Mouse (Mus musculus): ENCODE data around the gene Ankrd12. TPM values are rescaled to one million over a fixed set of nuclear protein-coding genes. Genes with fewer than 3 reads are reported as not detected.

Ankrd12 gene
- total RNA-seq (2021) (10 to 100 TPM; 18.7 to 22.2 TPM), polyA plus RNA-seq (2012; rRNA removed) (2.6 and 7.1 TPM in 2 replicates)
- long read RNA-seq, partial matches to known transcripts = 0 of 3 reads
- long read RNA-seq, other reads (novel, unspliced or antisense) = 2 of 3 reads

DNA sequence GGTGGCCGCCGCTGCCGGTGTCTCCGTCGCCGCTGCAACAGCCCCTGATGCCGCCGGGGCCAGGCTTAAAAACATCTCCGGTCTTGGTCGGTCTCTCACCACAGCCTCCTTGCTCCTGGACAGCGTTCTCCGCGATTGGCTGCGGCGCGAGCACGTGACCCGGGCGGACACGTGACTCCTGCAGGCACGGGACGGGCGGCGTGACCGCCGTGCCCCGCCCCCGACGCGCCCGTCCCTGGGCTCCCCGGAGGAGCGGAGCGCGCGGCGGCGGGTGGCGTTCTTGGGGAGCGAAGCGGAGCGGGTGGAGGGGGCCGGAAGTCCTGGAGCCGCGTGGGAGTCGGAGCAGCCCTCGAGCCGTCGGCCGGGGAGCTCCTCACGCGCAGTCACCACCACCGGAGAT lies at the start of gene Ankrd12:
TSS of gene Ankrd12 (minus strand) at position 156 of the 400 bp plus-strand sequence.
- no peaks in the 10 kb centered on the region for H3K27me3 ChIP-seq (ENCODE audit: control insufficient read depth, insufficient read depth, low read length)
- peaks cover 7% of the 10 kb centered on the region for H3K36me3 ChIP-seq (ENCODE audit: control insufficient read depth, insufficient read depth, low read length)
- intact Hi-C loops (cut with DNase I) = loop anchor here (1.0 kb wide), 1 partner anchor 24 kb away; the partner anchor contains the start of gene Ndufv2
- peak within 1 kb of the TSS; percentile 89 for H3K9ac ChIP-seq (ENCODE audit: low read depth, low read length)
- 0 out of 2 replicates have a peak, but pooled peaks cover 2% of the 10 kb centered on the region for H3K79me2 ChIP-seq (replicated peaks; ENCODE audit: control insufficient read depth, insufficient read depth, low read length)
- H3K4me1 ChIP-seq (ENCODE audit: control insufficient read depth, insufficient read depth, low read length) = peaks cover 6% of the 10 kb centered on the region
- TF ChIP-seq POLR2A (IDR thresholded peaks at IDR 0.05; ENCODE audit: insufficient read depth, low read depth, low read length) (peak; percentile 69), CTCF (IDR thresholded peaks at IDR 0.05) (no peak), EP300 (IDR thresholded peaks at IDR 0.05; ENCODE audit: insufficient read depth, low read depth, low read length) (0 out of 2 replicates have a peak, but pooled peaks have one; percentile 28)
- 3% methylated on average over 53 of the region's 53 CpGs for WGBS
- H3K27ac ChIP-seq = peak within 1 kb of the TSS; percentile 92
- peak within 1 kb of the TSS; percentile 93 for H3K4me3 ChIP-seq
- DNase-seq = peak; percentile 97 to 98

DNA sequence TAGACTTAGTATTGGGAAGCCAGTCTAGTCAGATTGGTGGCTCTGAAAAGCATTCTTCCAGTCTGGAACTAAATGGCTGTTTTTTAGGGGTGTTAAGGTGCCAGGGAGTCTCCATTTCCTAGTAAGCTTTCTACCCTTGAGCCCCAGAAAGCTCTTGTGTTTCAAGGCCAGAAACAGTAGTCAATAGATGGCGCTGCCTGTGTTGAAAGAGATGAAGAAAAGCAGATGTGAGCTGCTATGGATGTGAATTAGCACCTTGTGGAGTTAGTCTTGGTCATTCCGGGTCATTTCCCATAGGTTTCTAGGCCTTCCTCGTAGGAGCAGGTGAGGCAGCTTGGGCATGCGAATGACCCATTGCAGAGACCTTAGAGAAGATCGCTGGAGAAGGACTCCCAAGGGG lies 48.3 kb upstream of the Ankrd12 start:
- intact Hi-C loops (cut with DNase I) = no loop called here
- H3K36me3 ChIP-seq (ENCODE audit: control insufficient read depth, insufficient read depth, low read length) = no peaks in the 10 kb centered on the region
- no peaks in the 10 kb centered on the region for H3K27me3 ChIP-seq (ENCODE audit: control insufficient read depth, insufficient read depth, low read length)
- WGBS = 75% methylated on average over 5 of the region's 5 CpGs
- no peak overlapping the region for H3K9ac ChIP-seq (ENCODE audit: low read depth, low read length)
- H3K4me3 ChIP-seq = no peak overlapping the region
- TF ChIP-seq EP300 (IDR thresholded peaks at IDR 0.05; ENCODE audit: insufficient read depth, low read depth, low read length) (no peak), POLR2A (IDR thresholded peaks at IDR 0.05; ENCODE audit: insufficient read depth, low read depth, low read length) (no peak), CTCF (IDR thresholded peaks at IDR 0.05) (no peak)
- H3K27ac ChIP-seq = no peak overlapping the region
- H3K79me2 ChIP-seq (replicated peaks; ENCODE audit: control insufficient read depth, insufficient read depth, low read length) = no peaks in the 10 kb centered on the region
- peaks cover 1% of the 10 kb centered on the region for H3K4me1 ChIP-seq (ENCODE audit: control insufficient read depth, insufficient read depth, low read length)
- DNase-seq = no peak

DNA sequence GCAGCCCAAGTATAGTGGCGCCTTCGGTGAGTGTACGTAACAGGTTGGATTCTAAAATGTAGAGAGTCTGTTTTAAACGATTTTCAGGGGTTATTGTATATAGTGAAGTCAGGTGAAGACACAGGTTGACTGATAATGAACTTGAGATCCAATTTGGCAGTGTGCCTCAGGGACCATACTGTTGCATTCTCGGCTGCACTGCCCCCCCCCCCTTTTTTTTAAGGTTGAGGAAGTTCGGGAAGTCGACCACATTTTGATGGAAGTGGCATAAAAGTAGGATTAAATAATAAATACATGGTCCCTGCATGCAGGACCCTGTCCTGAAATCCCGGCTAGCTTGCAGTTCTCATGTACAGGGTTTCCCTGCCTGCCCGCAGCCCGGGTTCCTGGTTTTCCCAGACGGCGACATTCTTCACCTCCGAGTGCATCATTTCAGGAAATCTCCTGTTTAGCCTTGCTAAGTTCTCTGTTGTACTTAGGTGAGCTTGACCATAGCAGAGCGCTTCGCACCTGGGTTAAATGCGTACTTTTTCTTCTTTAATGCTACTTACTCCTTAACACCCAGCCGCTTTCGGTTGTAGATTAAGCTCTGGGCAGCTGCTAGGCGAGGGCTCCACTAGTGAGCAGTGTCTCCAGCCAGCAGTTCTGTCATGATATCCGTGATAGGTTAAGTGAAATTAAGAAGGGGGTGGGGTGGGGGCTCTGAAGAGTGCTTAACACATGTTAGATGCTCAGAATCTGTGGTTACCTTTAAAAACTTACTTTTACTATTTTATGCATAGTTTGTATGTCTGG lies 47.1 kb upstream of the Ankrd12 start:
- peak overlapping the region; percentile 80 for H3K9ac ChIP-seq (ENCODE audit: low read depth, low read length)
- H3K4me3 ChIP-seq = peak overlapping the region; percentile 78
- TF ChIP-seq POLR2A (IDR thresholded peaks at IDR 0.05; ENCODE audit: insufficient read depth, low read depth, low read length) (no peak), CTCF (IDR thresholded peaks at IDR 0.05) (no peak), EP300 (IDR thresholded peaks at IDR 0.05; ENCODE audit: insufficient read depth, low read depth, low read length) (no peak)
- H3K4me1 ChIP-seq (ENCODE audit: control insufficient read depth, insufficient read depth, low read length) = peaks cover 1% of the 10 kb centered on the region
- intact Hi-C loops (cut with DNase I) = no loop called here
- no peaks in the 10 kb centered on the region for H3K27me3 ChIP-seq (ENCODE audit: control insufficient read depth, insufficient read depth, low read length)
- H3K79me2 ChIP-seq (replicated peaks; ENCODE audit: control insufficient read depth, insufficient read depth, low read length) = no peaks in the 10 kb centered on the region
- 3% methylated on average over 20 of the region's 20 CpGs for WGBS
- H3K27ac ChIP-seq = peak overlapping the region; percentile 83
- H3K36me3 ChIP-seq (ENCODE audit: control insufficient read depth, insufficient read depth, low read length) = no peaks in the 10 kb centered on the region
- DNase-seq = no peak

- H3K79me2 ChIP-seq (replicated peaks; ENCODE audit: control insufficient read depth, insufficient read depth, low read length) = no peaks in the 10 kb centered on the region
- H3K27ac ChIP-seq = peak within 1 kb of the TSS; percentile 83
- no peaks in the 10 kb centered on the region for H3K27me3 ChIP-seq (ENCODE audit: control insufficient read depth, insufficient read depth, low read length)
- intact Hi-C loops (cut with DNase I) = no loop called here
- TF ChIP-seq CTCF (IDR thresholded peaks at IDR 0.05) (0 out of 2 replicates have a peak, but pooled peaks have one; percentile 17), EP300 (IDR thresholded peaks at IDR 0.05; ENCODE audit: insufficient read depth, low read depth, low read length) (no peak), POLR2A (IDR thresholded peaks at IDR 0.05; ENCODE audit: insufficient read depth, low read depth, low read length) (peak; percentile 62; the same call in 1 of the 2 replicates)
- no peaks in the 10 kb centered on the region for H3K36me3 ChIP-seq (ENCODE audit: control insufficient read depth, insufficient read depth, low read length)
- peaks cover 1% of the 10 kb centered on the region for H3K4me1 ChIP-seq (ENCODE audit: control insufficient read depth, insufficient read depth, low read length)
- DNase-seq = peak; percentile 93 to 97
- H3K4me3 ChIP-seq = peak within 1 kb of the TSS; percentile 78
- WGBS = 4% methylated on average over 45 of the region's 45 CpGs
- H3K9ac ChIP-seq (ENCODE audit: low read depth, low read length) = peak within 1 kb of the TSS; percentile 80
Measured at GRCm38 (mm10) chr17:66123066-66123815, 46.4 kb upstream of the Ankrd12 start, which contains the start of gene Ddx11. Gene Ddx11, plus strand, starts transcription at chr17:66123520.

GRCm38 (mm10) chr17:66120701-66121100 lies 43.8 kb upstream of the Ankrd12 start:
- intact Hi-C loops (cut with DNase I) = no loop called here
- Histone ChIP-seq H3K9ac (ENCODE audit: low read depth, low read length) (no peak overlapping the region), H3K27me3 (ENCODE audit: control insufficient read depth, insufficient read depth, low read length) (no peaks in the 10 kb centered on the region), H3K36me3 (ENCODE audit: control insufficient read depth, insufficient read depth, low read length) (no peaks in the 10 kb centered on the region), H3K4me3 (no peak overlapping the region), H3K4me1 (ENCODE audit: control insufficient read depth, insufficient read depth, low read length) (peaks cover 1% of the 10 kb centered on the region), H3K79me2 (replicated peaks; ENCODE audit: control insufficient read depth, insufficient read depth, low read length) (no peaks in the 10 kb centered on the region), H3K27ac (no peak overlapping the region)
- no peak for DNase-seq
- whole genome bisulfite sequencing = 74% methylated on average over 1 of the region's 1 CpGs
- TF ChIP-seq POLR2A (IDR thresholded peaks at IDR 0.05; ENCODE audit: insufficient read depth, low read depth, low read length) (0 out of 2 replicates have a peak, but pooled peaks have one; percentile 3), EP300 (IDR thresholded peaks at IDR 0.05; ENCODE audit: insufficient read depth, low read depth, low read length) (no peak)

Data from heart, adult 2 months (tissue).